ENCODE assay signal across 23 mouse cellular contexts in the genomic region with DNA sequence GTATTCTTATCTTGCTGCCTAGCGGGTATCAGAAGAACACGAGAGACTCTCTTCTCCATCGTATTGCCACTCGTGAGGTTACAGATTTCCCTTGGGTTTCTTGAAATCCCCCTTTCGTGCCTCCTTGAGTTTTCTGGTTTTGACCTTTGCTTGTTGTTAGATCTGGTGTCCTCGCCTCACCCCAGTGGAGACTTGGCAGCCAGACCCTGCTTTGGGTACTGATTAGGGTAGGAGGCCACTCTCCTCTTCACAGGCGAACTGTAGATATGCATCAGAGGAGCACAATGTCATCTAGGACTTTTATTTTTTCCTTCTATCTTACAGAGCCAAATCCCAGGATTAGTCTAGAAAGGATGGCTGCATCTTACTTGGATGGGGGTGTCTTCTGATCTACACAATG. TPM values are rescaled to one million over a fixed set of nuclear protein-coding genes. Genes with fewer than 3 reads are reported as not detected.
A peak's percentile ranks its signal among the peaks of the same experiment; 100 is the strongest.
DNase-seq lines count a peak whose midpoint lies in the region; ATAC-seq lines count a peak whose summit lies in the region.
"Had no signal": no experiment of that assay in that cellular context is flagged by ENCODE, and none has a peak within 500 bp of the region (broad histone marks: within the 10 kb centered on the region; RNA-seq: fewer than 3 reads in every experiment).

No protein-coding gene starts in this region.

- peak; percentile 12 for DNase-seq in adrenal gland, postnatal 14 days
- DNase-seq in adrenal gland, postnatal 36 days = no peak
- DNase-seq in heart, postnatal 14 days = peak; percentile 9 to 13
- no peak for DNase-seq in heart, adult 11 months
- DNase-seq in ovary, adult 18-20 months (ENCODE audit: low spot score) = peak; percentile 61
- DNase-seq in ovary, postnatal 10 days (ENCODE audit: low spot score) = no peak
- DNase-seq in testis, postnatal 14 days (ENCODE audit: low spot score) = peak; percentile 18
- DNase-seq: cerebellum, adult 11 months; cerebellum, adult 2 months; cerebellum, postnatal 10 days; cerebellum, postnatal 36 days; embryo, embryonic 11 days; gastrocnemius, postnatal 10 days; gastrocnemius, postnatal 36 days; kidney, adult 2 months had no signal

- no peak for ATAC-seq in erythroid progenitor cell, adult 5-6 weeks (replicated peaks; ENCODE audit: low FRiP score, poor library complexity, severe bottlenecking)
- ATAC-seq: CD4-positive, CD25-positive, alpha-beta regulatory T cell, adult 4 months; forebrain, embryonic 13.5 days; forebrain, embryonic 16.5 days; intestine, postnatal 0 days had no signal

- intact Hi-C loops in heart, postnatal 14 days (cut with DNase I) = no loop called here

RNA-seq across cellular contexts. Expression of gene Palm2, which starts 10.0 kb away (rescaled TPM):
- 24.2 and 36.0 TPM in 2 replicates for total RNA-seq in adrenal gland, postnatal 14 days (2021)
- total RNA-seq in adrenal gland, postnatal 36 days (2021) = 10 to 100 TPM; 12.7 to 47.5 TPM
- total RNA-seq in heart, postnatal 14 days (2021) = 10 to 100 TPM; 13.9 to 18.2 TPM
- not detected in 2 replicates for total RNA-seq in erythroid progenitor cell, adult 5-6 weeks (2015; ENCODE audit: low replicate concordance)
- not detected in 2 replicates for total RNA-seq in erythroid progenitor cell, adult 5-6 weeks (2017; ENCODE audit: low replicate concordance)
- total RNA-seq: granulocyte monocyte progenitor cell, adult 5-6 weeks; hematopoietic stem cell, adult 5-6 weeks; MEL had no signal

Comparison
In these comparisons a context has a peak if more than half of its experiments do, and no peak if none do; other contexts are left out.
1. DNase-seq: peak in adrenal gland, postnatal 14 days (single experiment), heart, postnatal 14 days (2 of 2), ovary, adult 18-20 months (single experiment) and testis, postnatal 14 days (single experiment); none in adrenal gland, postnatal 36 days (0 of 2), heart, adult 11 months (single experiment) and ovary, postnatal 10 days (single experiment).
2. RNA of gene Palm2, which starts 10.0 kb away (total RNA-seq): 12.7 to 47.5 TPM in adrenal gland, postnatal 36 days, 24.2 to 36.0 TPM in adrenal gland, postnatal 14 days and 13.9 to 18.2 TPM in heart, postnatal 14 days; not detected in erythroid progenitor cell, adult 5-6 weeks; every median in the first group is over 10 times any median in the second.